Mouse (Mus musculus) ES-Bruce4 (cell line): ENCODE measurements around the gene Pla2g10.

Experiments
- CTCF ChIP-seq: IDR thresholded peaks from one replicate; pipeline ENCODE4 v1.8.1; 2011; ENCODE audit warnings: low read depth, low read length
- EP300 ChIP-seq: IDR thresholded peaks from 2 replicates; pipeline ENCODE4 v1.6.1; 2011; ENCODE audit warnings: low read depth, low read length; ENCODE audit not compliant: insufficient read depth
- POLR2A ChIP-seq: IDR thresholded peaks from one replicate; pipeline ENCODE4 v1.8.1; 2011; ENCODE audit warnings: low read length; ENCODE audit not compliant: insufficient read depth

- TF ChIP-seq POLR2A, result no peak
- TF ChIP-seq CTCF, result no peak
- no peak for TF ChIP-seq EP300
Measured at GRCm38 (mm10) chr16:13674511-13674910, 56.3 kb downstream of the Pla2g10 start.
